Mouse (Mus musculus) limb, embryonic 11.5 days (tissue): Measurements from ENCODE around the gene Arpc5l. TPM values are rescaled to one million over a fixed set of nuclear protein-coding genes. Genes with fewer than 3 reads are reported as not detected.

ENCODE experiments used
- ATAC-seq: fragments of 200-750 bp; cut with Nextera tagmentation; 2 replicates; pipeline ENCODE4 v1.8.0; 2017; ENCODE audit warnings: low read depth; ENCODE audit not compliant: insufficient number of reproducible peaks, low FRiP score, low TSS enrichment
- DNase-seq: peaks from one replicate; pipeline ENCODE4 v3.0.0-alpha.2; 2015; ENCODE audit warnings: low spot score
- H3K27ac ChIP-seq: fragments of 300-500 bp; sonication (generic); replicated peaks from 2 replicates; pipeline ENCODE4 v1.5.1; 2014; ENCODE audit warnings: low read depth, mild to moderate bottlenecking, low read length
- H3K27me3 ChIP-seq: fragments of 300-500 bp; sonication (generic); 2 replicates; pipeline ENCODE4 v1.6.1; 2014; ENCODE audit warnings: mild to moderate bottlenecking, low read length, mixed read lengths; ENCODE audit not compliant: control insufficient read depth, insufficient read depth
- H3K36me3 ChIP-seq: fragments of 300-500 bp; sonication (generic); 2 replicates; pipeline ENCODE4 v1.6.1; 2014; ENCODE audit warnings: mild to moderate bottlenecking, low read length, moderate library complexity, mixed read lengths; ENCODE audit not compliant: control insufficient read depth, insufficient read depth
- H3K4me1 ChIP-seq: fragments of 300-500 bp; sonication (generic); 2 replicates; pipeline ENCODE4 v1.6.1; 2014; ENCODE audit warnings: low read length, mixed read lengths; ENCODE audit not compliant: control insufficient read depth, insufficient read depth
- H3K4me2 ChIP-seq: fragments of 300-500 bp; sonication (generic); 2 replicates; pipeline ENCODE4 v1.6.1; 2014; ENCODE audit warnings: low read depth, mild to moderate bottlenecking, moderate library complexity; ENCODE audit not compliant: severe bottlenecking
- H3K4me3 ChIP-seq: fragments of 300-500 bp; sonication (generic); 2 replicates; pipeline ENCODE4 v1.5.1; 2014; ENCODE audit warnings: low read depth, low read length
- H3K9ac ChIP-seq: fragments of 300-500 bp; sonication (generic); 2 replicates; pipeline ENCODE4 v1.6.1; 2014; ENCODE audit warnings: mild to moderate bottlenecking, low read length
- H3K9me3 ChIP-seq: fragments of 300-500 bp; sonication (generic); 2 replicates; pipeline ENCODE4 v1.6.1; 2016; ENCODE audit warnings: low read length; ENCODE audit not compliant: control insufficient read depth
- WGBS: fragments of 180-500 bp; shearing (Covaris S2); extraction: QIAGEN DNeasy Blood & Tissue Kit; methylation state at CpG from one replicate; pipeline ENCODE4 v1.1.7; 2014; 5-methylcytosine and 5-hydroxymethylcytosine counted together
- polyA plus RNA-seq: library from polyadenylated mRNA; unstranded; fragments of >200 nt; fragmentation: Nextera tagmentation; extraction: Ambion mirVana; gene quantifications from 2 replicates; pipeline ENCODE4 v1.2.1, GENCODE M21; 2014

The Arpc5l gene
- polyA plus RNA-seq, 1 experiment from 2014 or later = 115 TPM

DNA sequence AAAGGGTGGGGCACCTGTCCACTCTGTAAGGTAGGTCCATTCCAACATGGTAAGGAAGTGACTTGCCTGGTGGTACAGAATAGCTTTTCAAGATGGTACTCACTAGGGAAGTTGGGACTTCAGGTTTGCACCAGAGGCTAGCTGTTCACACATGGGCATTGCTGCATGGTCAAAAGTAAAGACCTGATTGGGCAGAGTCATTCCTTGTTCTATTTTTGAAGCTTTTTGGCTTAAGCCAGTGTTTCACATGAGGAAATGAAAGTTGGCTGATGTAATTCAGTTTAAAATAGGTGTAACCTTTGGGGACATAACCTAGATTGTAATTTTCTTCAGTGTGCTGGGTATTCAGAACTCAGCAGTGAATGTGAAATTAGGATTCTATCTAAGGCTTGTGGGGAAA is 6.1 kb downstream of the Arpc5l start:
- Histone ChIP-seq H3K27me3 (no peaks in the 10 kb centered on the region), H3K4me2 (no peak overlapping the region), H3K4me1 (peaks cover 8% of the 10 kb centered on the region), H3K27ac (no peak overlapping the region), H3K9me3 (no peaks in the 10 kb centered on the region), H3K36me3 (peaks cover 11% of the 10 kb centered on the region), H3K9ac (no peak overlapping the region), H3K4me3 (no peak overlapping the region)
- no peak for ATAC-seq
- DNase-seq = no peak

DNA sequence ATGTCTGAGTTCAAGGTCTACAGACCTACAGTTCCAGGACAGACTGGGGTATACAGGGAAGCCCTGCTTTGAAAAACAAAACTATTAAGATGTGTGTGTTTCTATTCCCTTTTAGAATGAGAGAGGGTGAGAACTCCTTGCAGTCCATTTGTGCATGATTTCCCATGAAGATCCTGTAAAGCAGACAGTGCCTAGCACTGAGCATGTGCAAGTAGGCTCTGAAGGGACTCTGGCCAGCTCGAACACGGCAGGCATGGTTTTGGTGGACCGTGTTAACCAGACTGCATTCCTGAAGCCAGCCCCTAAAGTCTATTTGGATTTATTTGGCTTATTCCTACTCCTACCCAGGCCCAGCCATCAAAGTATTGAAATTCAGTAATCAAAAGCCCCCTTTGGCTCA is 6.8 kb downstream of the Arpc5l start:
- Histone ChIP-seq H3K36me3 (peaks cover 15% of the 10 kb centered on the region), H3K9me3 (no peaks in the 10 kb centered on the region)

DNA sequence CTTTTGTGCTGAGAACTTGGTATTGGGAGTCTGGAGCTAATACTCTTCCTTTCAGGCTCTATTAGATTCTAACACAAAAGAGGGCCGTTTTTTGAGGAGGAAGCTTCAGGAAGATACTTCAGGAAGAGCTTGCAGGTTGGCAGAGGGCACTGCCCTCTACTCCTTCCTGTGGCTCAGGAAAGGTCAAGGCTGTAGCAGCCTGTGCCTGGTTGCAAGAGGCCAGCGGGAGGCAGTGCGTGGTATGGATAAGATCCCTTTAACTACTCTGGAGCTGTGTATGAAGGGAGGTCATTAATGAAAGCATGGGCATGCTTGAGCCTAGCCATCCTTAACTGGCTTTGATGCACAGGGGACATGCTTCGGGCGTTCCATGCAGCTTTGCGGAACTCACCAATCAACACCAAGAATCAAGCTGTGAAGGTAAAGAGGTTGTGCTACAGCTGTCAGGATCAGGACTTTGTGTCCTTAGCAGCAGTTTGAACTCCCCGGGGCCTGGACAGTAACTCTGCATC is 7.7 kb downstream of the Arpc5l start:
- H3K27ac ChIP-seq = no peak overlapping the region
- peaks cover 15% of the 10 kb centered on the region for H3K36me3 ChIP-seq
- WGBS = 89% methylated on average over 7 of the region's 7 CpGs

More for the DNA sequence above, 6.8 kb downstream of the Arpc5l start:
- H3K4me1 ChIP-seq = peaks cover 8% of the 10 kb centered on the region
- no peak overlapping the region for H3K4me3 ChIP-seq
- H3K27me3 ChIP-seq = no peaks in the 10 kb centered on the region
- no peak for DNase-seq
- no peak overlapping the region for H3K9ac ChIP-seq
- ATAC-seq = no peak
- 88% methylated on average over 3 of the region's 3 CpGs for WGBS
- H3K27ac ChIP-seq = no peak overlapping the region
- no peak overlapping the region for H3K4me2 ChIP-seq

DNA sequence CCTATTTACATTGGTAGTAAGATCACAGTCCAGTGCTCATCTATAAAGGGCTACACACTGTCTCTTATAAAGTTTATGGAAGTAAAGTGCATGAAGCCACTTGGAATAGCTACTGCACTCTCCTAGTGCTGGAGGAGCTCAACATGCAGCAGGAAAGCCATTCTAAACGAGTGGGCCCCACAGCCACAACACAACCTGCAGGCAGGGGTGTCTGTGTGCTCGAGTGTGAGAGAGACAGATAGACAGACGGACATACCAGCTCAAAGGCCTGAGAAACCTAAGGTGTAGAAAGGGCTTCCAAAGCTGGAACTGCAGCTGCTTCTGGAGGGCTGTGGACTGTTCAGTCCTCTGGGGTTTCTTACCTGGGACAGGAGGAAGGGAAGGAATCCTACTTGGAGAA is 11.4 kb downstream of the Arpc5l start:
- Histone ChIP-seq H3K4me2 (no peak overlapping the region), H3K4me3 (no peak overlapping the region)
- 75% methylated on average over 3 of the region's 3 CpGs for WGBS

More for the DNA sequence above, 7.7 kb downstream of the Arpc5l start:
- DNase-seq (no peak), ATAC-seq (no peak)
- H3K4me1 ChIP-seq = peaks cover 8% of the 10 kb centered on the region
- H3K27me3 ChIP-seq = no peaks in the 10 kb centered on the region
- no peaks in the 10 kb centered on the region for H3K9me3 ChIP-seq
- H3K4me3 ChIP-seq = no peak overlapping the region
- H3K4me2 ChIP-seq = no peak overlapping the region
- no peak overlapping the region for H3K9ac ChIP-seq

DNA sequence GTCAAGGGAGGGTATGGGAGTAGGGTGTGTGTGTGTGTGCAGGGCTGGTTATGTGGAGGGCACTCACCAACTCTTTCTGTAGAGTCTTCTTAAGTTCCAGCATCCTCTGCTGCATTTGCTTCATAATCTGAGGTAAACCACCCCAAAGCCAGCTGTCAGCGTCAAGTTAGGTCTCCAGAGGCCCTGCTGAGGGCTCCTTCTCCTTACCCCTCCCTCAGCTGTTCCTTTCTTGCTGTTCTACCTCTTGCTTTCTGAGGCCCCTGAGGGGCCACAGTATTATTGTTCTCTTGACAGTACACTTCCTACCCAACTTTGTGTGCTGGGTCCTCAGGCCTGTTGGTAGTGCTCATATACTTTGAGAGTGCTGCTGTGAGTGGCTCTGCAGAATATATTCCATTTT is 14.9 kb downstream of the Arpc5l start:
- Histone ChIP-seq H3K4me1 (no peaks in the 10 kb centered on the region), H3K4me2 (no peak overlapping the region), H3K27ac (no peak overlapping the region), H3K36me3 (peaks cover 33% of the 10 kb centered on the region), H3K4me3 (no peak overlapping the region), H3K27me3 (no peaks in the 10 kb centered on the region), H3K9ac (no peak overlapping the region), H3K9me3 (no peaks in the 10 kb centered on the region)
- DNase-seq (no peak), ATAC-seq (no peak)
- 76% methylated on average over 1 of the region's 1 CpGs for WGBS

More for the DNA sequence above, 11.4 kb downstream of the Arpc5l start:
- Histone ChIP-seq H3K36me3 (peaks cover 29% of the 10 kb centered on the region), H3K27ac (no peak overlapping the region), H3K4me1 (no peaks in the 10 kb centered on the region), H3K9me3 (no peaks in the 10 kb centered on the region), H3K27me3 (no peaks in the 10 kb centered on the region), H3K9ac (no peak overlapping the region)
- ATAC-seq = no peak
- no peak for DNase-seq

DNA sequence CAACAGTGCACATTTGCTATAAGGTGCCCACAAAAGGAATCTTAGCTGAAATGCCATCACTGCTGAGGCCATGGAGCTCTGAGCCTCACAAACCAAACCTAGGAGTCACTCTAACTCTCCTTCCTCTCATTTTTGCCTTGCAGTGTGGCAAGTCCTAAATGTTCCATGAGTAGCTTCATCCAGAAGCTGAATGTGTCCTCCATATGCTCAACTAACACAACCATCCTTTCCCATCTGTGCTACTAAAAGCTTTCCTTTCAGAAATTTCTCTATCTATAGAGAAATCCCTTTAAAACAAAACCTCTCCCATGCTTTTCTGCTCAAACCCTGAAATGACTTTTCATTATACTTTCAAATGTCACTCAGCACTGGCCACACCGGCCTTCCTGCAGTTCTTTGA is 26.5 kb downstream of the Arpc5l start:
- Histone ChIP-seq H3K4me2 (no peak overlapping the region), H3K9me3 (no peaks in the 10 kb centered on the region), H3K4me1 (no peaks in the 10 kb centered on the region), H3K4me3 (no peak overlapping the region), H3K27me3 (no peaks in the 10 kb centered on the region), H3K27ac (no peak overlapping the region), H3K9ac (no peak overlapping the region), H3K36me3 (peaks cover 26% of the 10 kb centered on the region)
- WGBS = 94% methylated on average over 1 of the region's 1 CpGs
- DNase-seq (no peak), ATAC-seq (no peak)

DNA sequence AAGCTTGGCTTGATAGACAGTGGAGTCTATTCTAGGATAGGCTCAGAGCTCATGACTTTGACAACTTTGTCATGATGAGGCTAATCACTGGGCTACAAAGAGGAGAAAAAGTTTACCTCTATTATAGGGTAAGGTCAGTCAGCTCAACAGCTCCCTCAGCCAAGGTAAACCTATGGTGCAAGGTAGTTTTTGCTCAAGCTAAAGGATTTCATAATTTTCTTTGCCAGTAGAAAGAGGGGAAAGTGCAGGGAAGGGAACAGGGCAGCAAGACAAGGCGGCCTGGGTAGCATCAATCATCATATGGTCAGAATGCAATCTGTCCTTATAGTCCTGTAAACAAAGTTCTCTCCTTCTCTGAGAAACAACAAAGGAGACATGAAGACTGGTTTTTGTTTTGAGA is 35.1 kb downstream of the Arpc5l start:
- Histone ChIP-seq H3K9ac (no peak overlapping the region), H3K9me3 (no peaks in the 10 kb centered on the region), H3K4me1 (no peaks in the 10 kb centered on the region), H3K27me3 (no peaks in the 10 kb centered on the region), H3K4me2 (no peak overlapping the region), H3K27ac (no peak overlapping the region), H3K4me3 (no peak overlapping the region), H3K36me3 (peaks cover 3% of the 10 kb centered on the region; the same call in 1 of the 2 replicates)
- no peak for ATAC-seq
- WGBS = 89% methylated on average over 1 of the region's 1 CpGs
- DNase-seq = no peak

DNA sequence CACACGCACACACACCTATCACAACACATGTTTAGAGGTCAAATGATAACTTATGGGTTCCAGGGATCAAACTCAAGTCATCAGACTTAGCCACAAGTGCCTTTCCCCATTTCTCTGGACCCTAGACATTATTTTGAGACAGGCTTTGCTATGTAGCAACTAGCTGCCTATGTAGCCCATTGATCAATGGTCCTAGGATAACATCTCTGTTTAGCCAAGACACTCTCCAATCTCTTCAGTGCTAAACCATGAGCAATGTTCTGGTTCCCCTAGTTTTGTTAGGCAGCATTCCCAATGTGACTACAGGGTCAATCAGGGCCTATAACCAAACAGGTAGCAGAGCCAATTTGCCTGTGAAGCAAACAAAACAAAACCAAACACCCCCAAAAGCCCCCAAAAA is 43.4 kb downstream of the Arpc5l start:
- no peak overlapping the region for H3K9ac ChIP-seq
- H3K4me3 ChIP-seq = no peak overlapping the region
- WGBS = 87% methylated on average over 1 of the region's 1 CpGs
- H3K27me3 ChIP-seq = no peaks in the 10 kb centered on the region
- ATAC-seq (no peak), DNase-seq (no peak)
- peaks cover 12% of the 10 kb centered on the region; the same call in 1 of the 2 replicates for H3K36me3 ChIP-seq
- H3K4me1 ChIP-seq = no peaks in the 10 kb centered on the region
- H3K4me2 ChIP-seq = no peak overlapping the region
- no peak overlapping the region for H3K27ac ChIP-seq
- H3K9me3 ChIP-seq = no peaks in the 10 kb centered on the region
